Mouse (Mus musculus) monocyte, adult 2 months (primary cell): ENCODE measurements around the gene Chst4.
"Not testable (repeated sequence)": the region's sequence is repeated elsewhere in the genome, so short reads cannot be mapped to it uniquely, and the experiment has no call there.

Experiments used
- DNase-seq, 2 experiments: peaks; one replicate each; pipeline ENCODE4 v3.0.0; 2022; ENCODE audit warnings: low spot score in 2 of 2, low read depth in 1 of 2

Gene Chst4

DNA sequence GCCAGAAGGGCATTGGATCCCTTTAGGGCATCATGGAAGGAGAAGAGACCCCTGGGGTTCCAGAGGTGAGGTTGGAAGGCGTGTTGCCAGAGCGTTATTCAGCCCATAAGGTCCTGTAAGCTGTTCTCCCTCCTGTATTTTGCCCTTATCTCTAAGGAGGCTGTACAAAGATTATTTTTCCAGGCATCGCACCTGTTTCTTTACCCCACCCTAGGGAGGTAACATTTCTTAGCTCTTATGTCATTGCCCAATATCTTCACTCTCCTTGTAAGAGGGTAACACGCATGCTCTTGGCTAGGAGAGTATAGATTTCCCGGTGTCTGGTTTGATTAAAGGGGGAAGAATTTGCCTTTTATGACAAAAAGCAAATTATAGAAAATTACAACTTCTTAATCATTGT, at the start of gene Chst4:
Gene Chst4, minus strand, starts transcription at position 82 of the 400 bp plus-strand sequence.
- no peak for DNase-seq

DNA sequence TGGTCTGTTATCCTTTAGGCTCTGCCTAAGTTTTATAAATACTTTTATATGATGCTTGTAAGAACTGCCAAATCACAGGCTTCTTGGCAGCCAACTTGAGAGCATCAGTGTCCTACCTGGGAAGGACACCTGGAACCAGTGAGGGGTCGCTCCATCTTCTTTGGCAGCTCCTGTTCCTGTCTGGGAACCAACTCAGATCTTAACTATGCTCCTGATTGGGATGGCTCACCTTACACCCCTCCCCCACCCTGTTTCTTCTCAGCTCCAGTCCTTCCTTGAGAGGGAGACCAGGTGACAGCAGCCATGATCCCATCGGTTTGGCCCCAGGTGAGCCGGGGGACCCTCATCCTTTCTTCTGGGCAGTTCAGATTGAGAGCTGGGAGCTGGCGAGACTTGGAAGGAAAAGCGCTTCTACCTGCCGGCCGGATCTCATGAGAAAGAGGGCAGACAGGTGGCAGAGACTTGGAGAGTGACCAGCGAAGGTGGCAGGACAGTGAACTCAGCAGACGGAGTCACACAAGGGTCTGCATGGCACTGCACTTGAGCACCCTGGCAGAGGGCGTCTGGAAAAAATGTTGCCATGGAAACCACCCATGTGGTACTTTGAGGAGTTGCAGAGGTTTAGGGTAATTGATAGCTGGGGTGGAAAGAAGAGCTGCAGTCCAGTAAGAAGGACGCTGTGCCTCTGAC, 43.0 kb upstream of the Chst4 start:
- DNase-seq = no peak

GRCm38 (mm10) chr8:110079282-110080221, 40.0 kb upstream of the Chst4 start, which contains the start of gene Zfp612:
TSS of gene Zfp612 (plus strand) at chr8:110079746.
- DNase-seq = no peak

GRCm38 (mm10) chr8:110074496-110074895, 35.0 kb upstream of the Chst4 start:
- DNase-seq = no peak

- DNase-seq = no peak
Observed at GRCm38 (mm10) chr8:110071600-110071999, 32.1 kb upstream of the Chst4 start.

DNA sequence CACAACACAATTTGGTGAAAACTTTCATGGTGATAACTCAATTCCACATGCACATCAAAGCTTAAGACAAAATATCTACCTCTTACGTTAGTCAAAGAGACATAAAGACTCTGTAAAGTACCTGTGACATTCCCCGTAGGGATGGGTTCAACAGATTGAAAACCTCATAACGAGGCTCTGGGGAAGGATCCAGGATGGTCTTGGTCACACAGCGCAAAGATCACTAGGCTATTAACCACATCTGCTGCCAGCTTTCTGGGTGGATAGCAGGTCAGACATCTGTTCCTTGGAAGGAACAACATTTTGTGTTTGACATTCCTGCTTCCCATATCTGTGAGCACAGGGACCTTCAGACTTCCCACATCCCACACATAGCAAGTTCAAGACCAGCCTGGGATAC, 30.2 kb upstream of the Chst4 start:
- DNase-seq = no peak

- no peak for DNase-seq
Observed at GRCm38 (mm10) chr8:110065676-110066075, 26.1 kb upstream of the Chst4 start.

- DNase-seq = no peak
Observed at GRCm38 (mm10) chr8:110064606-110065365, 25.2 kb upstream of the Chst4 start.

DNA sequence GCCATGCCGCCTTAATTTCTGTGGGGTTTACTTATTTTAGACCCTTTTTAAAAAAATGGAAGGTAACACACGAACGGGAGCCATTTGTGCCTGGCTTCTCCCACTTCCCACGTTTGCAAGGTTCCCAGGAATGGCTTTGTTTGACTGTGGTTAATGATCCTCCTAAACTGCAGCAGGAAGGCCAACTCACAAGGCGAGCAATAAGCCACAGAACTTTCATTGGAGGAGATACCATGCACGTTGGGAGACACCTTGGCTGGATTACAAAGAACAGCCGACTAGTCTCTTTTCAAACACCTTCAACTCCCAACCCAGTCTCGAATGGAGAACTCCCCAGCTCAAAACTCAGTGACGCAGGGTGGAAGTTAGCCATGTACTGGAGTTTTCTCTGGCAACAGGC, 24.6 kb upstream of the Chst4 start:
- DNase-seq = no peak

GRCm38 (mm10) chr8:110058207-110058606, 18.7 kb upstream of the Chst4 start:
- no peak for DNase-seq

DNA sequence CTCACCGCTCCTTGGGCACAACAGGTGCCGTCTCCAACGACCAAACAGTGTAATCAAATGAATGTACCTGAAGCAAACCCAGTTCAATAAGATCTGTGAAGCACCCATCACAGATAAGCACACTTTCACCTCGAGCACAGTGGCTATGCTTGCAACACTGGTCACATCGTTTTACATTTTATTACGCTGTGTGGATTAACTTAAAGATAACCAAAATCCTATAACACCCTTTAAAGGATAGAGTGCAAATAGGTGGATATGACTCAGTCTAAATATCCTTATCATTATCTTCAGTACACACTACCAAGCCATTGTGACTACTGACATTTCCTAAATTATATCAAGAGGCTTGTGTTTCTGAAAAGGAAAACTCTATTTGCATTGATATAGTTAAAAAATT, 11.7 kb upstream of the Chst4 start:
- no peak for DNase-seq

- no peak for DNase-seq
Observed at GRCm38 (mm10) chr8:110040509-110040908, 969 bp upstream of the Chst4 start.

DNA sequence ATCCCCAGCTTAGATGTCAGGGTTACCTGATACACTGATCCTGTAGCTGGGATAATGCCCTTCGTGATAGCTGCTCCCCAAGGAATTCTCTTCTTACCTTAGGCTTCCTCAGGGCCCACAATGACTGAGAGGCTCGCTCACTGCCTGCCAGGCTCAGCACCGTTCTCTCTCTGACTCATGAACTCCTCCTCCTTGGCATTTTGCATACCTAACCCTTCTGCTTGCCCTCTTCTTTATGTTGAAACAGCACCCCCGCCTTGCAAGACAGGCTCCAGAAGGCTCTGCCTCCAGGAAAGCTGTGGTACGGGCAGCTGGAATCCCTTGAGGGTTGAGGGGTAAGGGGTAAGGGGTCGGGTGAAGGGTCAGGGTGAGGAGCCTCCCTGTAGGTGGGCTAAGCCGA, 324 bp downstream of the Chst4 start:
- DNase-seq = no peak

GRCm38 (mm10) chr8:110036156-110036555, 3.4 kb downstream of the Chst4 start:
- no peak for DNase-seq

GRCm38 (mm10) chr8:110034331-110034730, 5.2 kb downstream of the Chst4 start:
- DNase-seq = no peak

GRCm38 (mm10) chr8:110033771-110034170, 5.8 kb downstream of the Chst4 start:
- not testable (repeated sequence) for DNase-seq

DNA sequence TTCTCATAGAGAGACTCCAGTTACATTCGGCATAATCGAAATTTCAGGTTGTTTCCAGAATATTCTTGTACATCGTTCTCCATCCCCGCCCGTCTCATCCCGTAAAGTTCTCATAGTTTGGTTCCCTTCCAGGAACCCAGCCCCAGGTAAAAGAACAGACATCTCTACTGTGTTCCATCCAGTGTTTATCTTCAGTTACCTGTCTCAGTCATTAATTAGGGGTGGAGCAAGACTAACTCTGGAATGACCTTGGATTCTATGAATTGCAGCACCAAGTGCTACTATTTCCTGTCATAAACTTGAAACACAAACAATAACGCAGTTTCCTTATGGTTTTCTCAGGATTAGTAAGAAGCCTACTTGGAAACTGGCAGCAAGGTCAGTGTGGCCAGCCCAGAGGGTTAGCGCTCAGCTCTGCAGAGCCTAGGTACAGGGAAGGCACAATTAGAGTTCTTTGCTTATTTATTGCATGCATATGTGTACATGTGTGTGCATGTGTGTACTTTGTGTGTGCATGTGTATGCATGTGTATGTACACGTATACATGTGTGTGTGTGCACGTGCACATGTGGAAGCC, 16.7 kb downstream of the Chst4 start:
- DNase-seq = no peak

DNA sequence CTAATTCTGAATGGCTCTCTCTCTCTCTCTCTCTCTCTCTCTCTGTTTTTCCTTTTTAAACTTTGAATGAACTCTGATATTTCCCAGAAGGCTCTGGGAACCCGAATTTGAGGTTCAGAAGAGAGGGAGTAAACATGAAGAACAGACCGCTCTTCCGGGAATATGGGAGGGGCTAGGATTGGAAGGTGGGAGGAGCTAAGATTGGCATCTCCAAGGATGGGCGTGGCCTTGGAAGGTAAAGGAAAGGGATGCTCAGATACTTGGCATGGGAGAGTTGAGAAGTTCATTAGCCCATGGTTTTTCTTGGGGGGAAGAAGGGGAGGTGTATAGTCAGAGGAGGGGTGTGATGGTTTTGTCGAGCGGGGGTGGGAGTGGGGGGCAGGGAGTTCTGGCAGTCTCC, 17.5 kb downstream of the Chst4 start:
- DNase-seq = no peak

- no peak for DNase-seq
Observed at GRCm38 (mm10) chr8:110010868-110011267, 28.7 kb downstream of the Chst4 start.

GRCm38 (mm10) chr8:110008995-110009446, 30.5 kb downstream of the Chst4 start:
- no peak for DNase-seq
